Mouse (Mus musculus) megakaryocyte, embryonic 14.5 days (primary cell): Measurements from ENCODE around the gene Txlna. TPM values are rescaled to one million over a fixed set of nuclear protein-coding genes. Genes with fewer than 3 reads are reported as not detected.
A peak's percentile ranks its signal among the peaks of the same experiment; 100 is the strongest.

Experiments
- H3K27me3 ChIP-seq: replicated peaks from 2 replicates; pipeline ENCODE3; 2012; ENCODE audit warnings: inconsistent platforms
- H3K36me3 ChIP-seq: replicated peaks from 2 replicates; pipeline ENCODE3; 2012; ENCODE audit warnings: low read length, inconsistent platforms, mixed read lengths
- H3K4me1 ChIP-seq: 2 replicates; pipeline ENCODE4 v1.6.1; 2012; ENCODE audit warnings: inconsistent platforms
- H3K4me3 ChIP-seq: replicated peaks from 2 replicates; pipeline ENCODE3; 2012; ENCODE audit warnings: moderate library complexity, mild to moderate bottlenecking, inconsistent platforms
- H3K9me3 ChIP-seq: 2 replicates; pipeline ENCODE4 v1.6.1; 2012; ENCODE audit warnings: inconsistent platforms
- FLI1 ChIP-seq: IDR thresholded peaks from 2 replicates; pipeline ENCODE4 v1.6.1; 2012; ENCODE audit warnings: low read length, inconsistent platforms, mixed read lengths
- GATA1 ChIP-seq: IDR thresholded peaks from 3 replicates; pipeline ENCODE4 v1.6.1; 2012; ENCODE audit warnings: mixed read lengths, low read length, inconsistent platforms, borderline replicate concordance
- polyA plus RNA-seq: library from polyadenylated mRNA; stranded (reverse); fragments of >175 nt; gene quantifications from 2 replicates; pipeline ENCODE4 v1.2.3, GENCODE M21; 2012; ENCODE audit warnings: low replicate concordance; ENCODE audit not compliant: insufficient read depth

Txlna gene
- polyA plus RNA-seq, 1 experiment: 24.0 TPM

GRCm38 (mm10) chr4:129618786-129619691 lies 21.8 kb downstream of the Txlna start, which contains the start of gene Iqcc:
Gene Iqcc, minus strand, starts transcription at chr4:129619099.
- Histone ChIP-seq H3K36me3 (peaks cover 52% of the 10 kb centered on the region), H3K9me3 (no peaks in the 10 kb centered on the region), H3K27me3 (no peaks in the 10 kb centered on the region), H3K4me3 (peak within 1 kb of the TSS; percentile 99), H3K4me1 (peaks cover 58% of the 10 kb centered on the region)
- TF ChIP-seq GATA1 (no peak), FLI1 (no peak)

DNA sequence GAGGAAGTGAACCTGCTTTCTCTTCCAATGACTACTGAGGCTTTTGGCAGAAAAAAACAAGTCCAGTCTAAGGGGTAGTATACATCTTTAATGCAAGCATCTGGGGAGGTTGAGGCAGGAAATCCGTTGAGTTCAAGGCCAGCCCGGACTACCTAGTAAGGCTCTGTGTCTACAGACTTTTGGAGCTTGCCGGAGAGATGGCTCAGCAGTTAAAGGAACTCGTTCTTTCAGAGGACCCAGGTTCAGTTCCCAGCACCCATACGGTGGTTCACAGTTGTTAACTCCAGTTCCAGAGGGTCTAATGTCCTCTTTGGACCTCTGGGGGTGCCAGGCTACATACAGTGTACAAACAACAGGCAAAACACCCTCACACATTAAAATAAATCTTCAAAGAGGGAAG lies 22.8 kb downstream of the Txlna start:
- peak overlapping the region; percentile 99 for H3K4me3 ChIP-seq
- TF ChIP-seq GATA1 (no peak), FLI1 (no peak)
- H3K36me3 ChIP-seq: peaks cover 61% of the 10 kb centered on the region
- no peaks in the 10 kb centered on the region for H3K27me3 ChIP-seq
- peaks cover 54% of the 10 kb centered on the region for H3K4me1 ChIP-seq
- no peaks in the 10 kb centered on the region for H3K9me3 ChIP-seq

- no peaks in the 10 kb centered on the region for H3K27me3 ChIP-seq
- H3K4me3 ChIP-seq: peak overlapping the region; percentile 5
- H3K4me1 ChIP-seq: peaks cover 46% of the 10 kb centered on the region
- H3K36me3 ChIP-seq: peaks cover 68% of the 10 kb centered on the region
- no peak for TF ChIP-seq GATA1
- no peak for TF ChIP-seq FLI1
- no peaks in the 10 kb centered on the region for H3K9me3 ChIP-seq
These were observed 23.7 kb downstream of the Txlna start for GRCm38 (mm10) chr4:129617121-129617641.

- H3K36me3 ChIP-seq: peaks cover 69% of the 10 kb centered on the region
- H3K27me3 ChIP-seq: no peaks in the 10 kb centered on the region
- H3K4me3 ChIP-seq: no peak overlapping the region
- peaks cover 40% of the 10 kb centered on the region for H3K4me1 ChIP-seq
- H3K9me3 ChIP-seq: no peaks in the 10 kb centered on the region
- TF ChIP-seq GATA1: no peak
- no peak for TF ChIP-seq FLI1
These were observed 24.2 kb downstream of the Txlna start for GRCm38 (mm10) chr4:129616631-129617030.

DNA sequence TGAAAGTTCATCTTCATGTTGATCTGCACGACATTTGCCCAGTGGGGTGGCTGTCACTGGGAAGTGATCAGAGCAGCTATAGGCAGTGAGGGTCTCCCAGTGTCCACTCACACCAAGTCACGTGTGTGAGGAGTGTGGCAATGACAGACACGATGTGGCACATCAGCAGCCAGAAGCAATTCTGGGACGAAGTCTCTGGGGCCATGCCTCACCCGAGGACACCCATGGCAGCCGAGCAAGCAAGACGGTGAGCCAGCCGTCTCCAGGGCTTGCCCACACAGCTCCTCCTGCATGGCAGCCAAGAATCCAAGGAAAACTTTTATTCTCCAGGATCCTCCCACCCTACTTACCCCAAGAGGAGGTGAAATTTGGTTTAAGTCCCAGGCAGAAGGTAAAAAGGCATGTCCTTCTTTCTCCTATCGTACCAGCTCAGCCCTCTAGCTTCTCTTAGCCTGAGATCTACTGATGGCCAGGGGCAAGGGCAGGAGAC lies 25.0 kb downstream of the Txlna start:
- Histone ChIP-seq H3K4me1 (peaks cover 35% of the 10 kb centered on the region), H3K36me3 (peaks cover 69% of the 10 kb centered on the region), H3K9me3 (no peaks in the 10 kb centered on the region), H3K4me3 (no peak overlapping the region), H3K27me3 (no peaks in the 10 kb centered on the region)
- TF ChIP-seq GATA1 (no peak), FLI1 (no peak)

GRCm38 (mm10) chr4:129614093-129614492 lies 26.8 kb downstream of the Txlna start, which contains the start of gene Dcdc2b:
Gene Dcdc2b, minus strand, starts transcription at chr4:129614257.
- no peak for TF ChIP-seq FLI1
- TF ChIP-seq GATA1: no peak
- Histone ChIP-seq H3K4me1 (peaks cover 25% of the 10 kb centered on the region), H3K9me3 (no peaks in the 10 kb centered on the region), H3K4me3 (no peak within 1 kb of the TSS), H3K36me3 (peaks cover 76% of the 10 kb centered on the region), H3K27me3 (no peaks in the 10 kb centered on the region)

- no peaks in the 10 kb centered on the region for H3K9me3 ChIP-seq
- H3K4me1 ChIP-seq: peaks cover 16% of the 10 kb centered on the region
- no peak overlapping the region for H3K4me3 ChIP-seq
- no peaks in the 10 kb centered on the region for H3K27me3 ChIP-seq
- no peak for TF ChIP-seq GATA1
- no peak for TF ChIP-seq FLI1
- peaks cover 87% of the 10 kb centered on the region for H3K36me3 ChIP-seq
These were observed 30.4 kb downstream of the Txlna start for GRCm38 (mm10) chr4:129610472-129610871.

- no peaks in the 10 kb centered on the region for H3K27me3 ChIP-seq
- TF ChIP-seq GATA1 (no peak), FLI1 (no peak)
- H3K36me3 ChIP-seq: peaks cover 90% of the 10 kb centered on the region
- peaks cover 16% of the 10 kb centered on the region for H3K4me1 ChIP-seq
- H3K9me3 ChIP-seq: no peaks in the 10 kb centered on the region
- H3K4me3 ChIP-seq: no peak overlapping the region
These were observed 30.8 kb downstream of the Txlna start for GRCm38 (mm10) chr4:129610026-129610425.

DNA sequence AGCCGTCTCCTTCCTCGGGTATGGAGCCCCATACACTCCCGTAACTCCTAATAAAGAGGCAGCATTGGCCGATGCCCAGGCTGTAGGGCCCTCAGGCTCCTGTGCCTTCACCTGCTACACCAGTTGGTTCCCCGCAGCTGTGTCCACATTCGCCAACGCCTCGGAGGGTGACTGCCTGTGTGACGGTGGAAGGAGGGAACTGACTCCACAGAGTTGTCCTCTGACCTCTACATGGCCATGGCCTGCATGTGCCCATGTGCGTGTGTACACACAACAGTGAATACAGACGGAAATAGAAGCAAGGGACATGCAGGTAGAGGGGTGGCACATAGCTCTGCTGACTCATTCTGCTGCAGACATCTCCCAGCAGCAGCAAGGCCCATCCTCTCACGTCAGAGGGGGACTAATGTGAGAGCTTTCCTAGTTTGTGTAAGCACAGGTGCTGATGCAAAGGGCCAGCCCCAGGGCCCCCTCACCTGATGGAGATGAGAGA lies 31.7 kb downstream of the Txlna start:
- Histone ChIP-seq H3K4me1 (peaks cover 23% of the 10 kb centered on the region), H3K36me3 (peaks cover 94% of the 10 kb centered on the region), H3K9me3 (no peaks in the 10 kb centered on the region), H3K4me3 (no peak overlapping the region), H3K27me3 (no peaks in the 10 kb centered on the region)
- TF ChIP-seq FLI1 (no peak), GATA1 (no peak)
